Mouse (Mus musculus): ENCODE measurements at regions not wholly inside any gene's neighbourhood (a gene's known extent, or its start where the extent isn't known, plus 50 kb on each side); places are given as distances from the start of the nearest gene placed in this dataset.

- no peak for DNase-seq (ENCODE audit: extremely low spot score, low spot score)
These were observed 485.8 kb downstream of the Epha4 start for GRCm38 (mm10) chr1:77029091-77029490.

GRCm38 (mm10) chr1:77043749-77044564, 470.9 kb downstream of the Epha4 start:
- DNase-seq (ENCODE audit: extremely low spot score, low spot score), result no peak

GRCm38 (mm10) chr1:77048720-77049406, 466.0 kb downstream of the Epha4 start:
- no peak for DNase-seq (ENCODE audit: extremely low spot score, low spot score)

GRCm38 (mm10) chr1:77051239-77051638, 463.6 kb downstream of the Epha4 start:
- DNase-seq (ENCODE audit: extremely low spot score, low spot score), result no peak

GRCm38 (mm10) chr1:77053837-77054540, 460.9 kb downstream of the Epha4 start:
- no peak for DNase-seq (ENCODE audit: extremely low spot score, low spot score)

- DNase-seq (ENCODE audit: extremely low spot score, low spot score), result no peak
These were observed 452.4 kb downstream of the Epha4 start for GRCm38 (mm10) chr1:77062468-77062867.

GRCm38 (mm10) chr1:77073071-77073470, 441.8 kb downstream of the Epha4 start:
- DNase-seq (ENCODE audit: extremely low spot score, low spot score), result no peak

GRCm38 (mm10) chr1:77074926-77075885, 439.7 kb downstream of the Epha4 start:
- DNase-seq (ENCODE audit: extremely low spot score, low spot score), result no peak

GRCm38 (mm10) chr1:77080767-77081166, 434.1 kb downstream of the Epha4 start:
- DNase-seq (ENCODE audit: extremely low spot score, low spot score), result no peak

- no peak for DNase-seq (ENCODE audit: extremely low spot score, low spot score)
These were observed 433.2 kb downstream of the Epha4 start for GRCm38 (mm10) chr1:77081660-77082059.

- DNase-seq (ENCODE audit: extremely low spot score, low spot score), result no peak
These were observed 432.5 kb downstream of the Epha4 start for GRCm38 (mm10) chr1:77082410-77082809.

- no peak for DNase-seq (ENCODE audit: extremely low spot score, low spot score)
These were observed 421.3 kb downstream of the Epha4 start for GRCm38 (mm10) chr1:77093551-77093950.

GRCm38 (mm10) chr1:77101726-77102272, 413.1 kb downstream of the Epha4 start:
- DNase-seq (ENCODE audit: extremely low spot score, low spot score), result no peak

GRCm38 (mm10) chr1:77102421-77103133, 412.3 kb downstream of the Epha4 start:
- DNase-seq (ENCODE audit: extremely low spot score, low spot score), result no peak

- no peak for DNase-seq (ENCODE audit: extremely low spot score, low spot score)
These were observed 404.8 kb downstream of the Epha4 start for GRCm38 (mm10) chr1:77109861-77110785.

GRCm38 (mm10) chr1:77128411-77128810, 386.5 kb downstream of the Epha4 start:
- DNase-seq (ENCODE audit: extremely low spot score, low spot score), result no peak

GRCm38 (mm10) chr1:77137663-77138062, 377.2 kb downstream of the Epha4 start:
- no peak for DNase-seq (ENCODE audit: extremely low spot score, low spot score)

- DNase-seq (ENCODE audit: extremely low spot score, low spot score), result peak; percentile 43
These were observed 374.0 kb downstream of the Epha4 start for GRCm38 (mm10) chr1:77140906-77141305.

- DNase-seq (ENCODE audit: extremely low spot score, low spot score), result no peak
These were observed 366.8 kb downstream of the Epha4 start for GRCm38 (mm10) chr1:77148052-77148451.

Measured in neural tube, embryonic 10.5 days (tissue).